Mouse (Mus musculus) heart, embryonic 14.5 days (tissue): Measurements from ENCODE around the gene Slc17a9. TPM values are rescaled to one million over a fixed set of nuclear protein-coding genes. Genes with fewer than 3 reads are reported as not detected.

Experiments
- ATAC-seq: fragments of 200-750 bp; cut with Nextera tagmentation; 2 replicates; pipeline ENCODE4 v1.8.0; 2017; ENCODE audit warnings: low read depth, moderate TSS enrichment; ENCODE audit not compliant: insufficient number of reproducible peaks, insufficient read depth, low FRiP score
- H3K27ac ChIP-seq, 2 experiments: fragments of 200-500 bp in 1 of 2; fragments of 300-500 bp in 1 of 2; sonication (generic) in 1 of 2; replicated peaks in 1 of 2; 2 replicates each; pipeline ENCODE4 v1.5.1; 2012 to 2014; ENCODE audit warnings: low read depth in 2 of 2, low read length in 2 of 2, control low read depth in 1 of 2, mild to moderate bottlenecking in 1 of 2, mixed read lengths in 1 of 2; ENCODE audit not compliant: control insufficient read depth in 1 of 2, insufficient read depth in 1 of 2
- H3K27me3 ChIP-seq: fragments of 300-500 bp; sonication (generic); 2 replicates; pipeline ENCODE4 v1.6.1; 2014; ENCODE audit warnings: mild to moderate bottlenecking, low read length, control low read depth; ENCODE audit not compliant: control insufficient read depth, insufficient read depth
- H3K36me3 ChIP-seq: fragments of 300-500 bp; sonication (generic); 2 replicates; pipeline ENCODE4 v1.6.1; 2014; ENCODE audit warnings: mild to moderate bottlenecking, control low read depth, low read length, mixed read lengths; ENCODE audit not compliant: control insufficient read depth, insufficient read depth
- H3K4me1 ChIP-seq, 2 experiments: fragments of 200-500 bp in 1 of 2; fragments of 300-500 bp in 1 of 2; sonication (generic) in 1 of 2; 2 replicates each; pipeline ENCODE4 v1.6.1; 2012 to 2014; ENCODE audit warnings: low read length in 2 of 2, control low read depth in 1 of 2, mixed read lengths in 1 of 2; ENCODE audit not compliant: control insufficient read depth in 2 of 2, insufficient read depth in 2 of 2
- H3K4me2 ChIP-seq: fragments of 300-500 bp; sonication (generic); 2 replicates; pipeline ENCODE4 v1.6.1; 2014; ENCODE audit warnings: mild to moderate bottlenecking, low read length
- H3K4me3 ChIP-seq, 2 experiments: fragments of 200-500 bp in 1 of 2; fragments of 300-500 bp in 1 of 2; sonication (generic) in 1 of 2; 2 replicates each; pipeline ENCODE4 v1.5.1; 2012 to 2014; ENCODE audit warnings: low read length in 2 of 2, mild to moderate bottlenecking in 2 of 2, control low read depth in 1 of 2, low read depth in 1 of 2, moderate library complexity in 1 of 2; ENCODE audit not compliant: control insufficient read depth in 1 of 2, insufficient read depth in 1 of 2
- H3K9ac ChIP-seq: fragments of 300-500 bp; sonication (generic); 2 replicates; pipeline ENCODE4 v1.6.1; 2014; ENCODE audit warnings: mild to moderate bottlenecking, low read length
- H3K9me3 ChIP-seq: fragments of 300-500 bp; sonication (generic); 2 replicates; pipeline ENCODE4 v1.6.1; 2016; ENCODE audit warnings: low read length, control low read depth; ENCODE audit not compliant: control insufficient read depth
- WGBS: fragments of 180-500 bp; shearing (Covaris S2); extraction: QIAGEN DNeasy Blood & Tissue Kit; methylation state at CpG from one replicate; pipeline ENCODE4 v1.1.7; 2014; 5-methylcytosine and 5-hydroxymethylcytosine counted together
- polyA plus RNA-seq: library from polyadenylated mRNA; unstranded; fragments of >200 nt; fragmentation: Nextera tagmentation; extraction: Ambion mirVana; gene quantifications from 2 replicates; pipeline ENCODE4 v1.2.1, GENCODE M21; 2014

The Slc17a9 gene
- polyA plus RNA-seq, 1 experiment from 2014 or later, result 0.55 TPM

- Histone ChIP-seq H3K4me2 (no peak overlapping the region), H3K27me3 (peaks cover 20% of the 10 kb centered on the region; the same call in 1 of the 2 replicates)
These were observed 31.7 kb downstream of the Slc17a9 start for GRCm38 (mm10) chr2:180756786-180757185.

GRCm38 (mm10) chr2:180758513-180759263, 33.6 kb downstream of the Slc17a9 start:
- Histone ChIP-seq H3K36me3 (no peaks in the 10 kb centered on the region), H3K27me3 (peaks cover 22% of the 10 kb centered on the region; the same call in 1 of the 2 replicates), H3K4me2 (no peak overlapping the region), H3K27ac (no peak overlapping the region), H3K4me3 (no peak overlapping the region), H3K9me3 (no peaks in the 10 kb centered on the region), H3K4me1 (no peaks in the 10 kb centered on the region), H3K9ac (no peak overlapping the region)
- ATAC-seq, result no peak
- 50% methylated on average over 15 of the region's 15 CpGs for WGBS

More at GRCm38 (mm10) chr2:180756786-180757185, 31.7 kb downstream of the Slc17a9 start:
- Histone ChIP-seq H3K4me3 (no peak overlapping the region), H3K9me3 (no peaks in the 10 kb centered on the region), H3K9ac (no peak overlapping the region), H3K36me3 (no peaks in the 10 kb centered on the region), H3K27ac (no peak overlapping the region), H3K4me1 (no peaks in the 10 kb centered on the region)
- ATAC-seq, result no peak
- WGBS, result 31% methylated on average over 2 of the region's 2 CpGs

GRCm38 (mm10) chr2:180764986-180765385, 39.9 kb downstream of the Slc17a9 start:
- H3K27ac ChIP-seq, result no peak overlapping the region
- no peak overlapping the region for H3K4me3 ChIP-seq
- H3K9me3 ChIP-seq, result no peaks in the 10 kb centered on the region
- H3K27me3 ChIP-seq, result peaks cover 9% of the 10 kb centered on the region; the same call in 1 of the 2 replicates
- ATAC-seq, result no peak
- 76% methylated on average over 11 of the region's 11 CpGs for WGBS
- no peak overlapping the region for H3K4me2 ChIP-seq
- no peak overlapping the region for H3K9ac ChIP-seq
- H3K36me3 ChIP-seq, result no peaks in the 10 kb centered on the region
- H3K4me1 ChIP-seq, result no peaks in the 10 kb centered on the region

- Histone ChIP-seq H3K4me1 (no peaks in the 10 kb centered on the region), H3K27me3 (peaks cover 10% of the 10 kb centered on the region; the same call in 1 of the 2 replicates), H3K27ac (no peak overlapping the region), H3K36me3 (no peaks in the 10 kb centered on the region), H3K9me3 (no peaks in the 10 kb centered on the region), H3K4me2 (no peak overlapping the region), H3K9ac (no peak overlapping the region), H3K4me3 (no peak overlapping the region)
- WGBS, result 61% methylated on average over 7 of the region's 7 CpGs
- ATAC-seq, result no peak
These were observed 40.6 kb downstream of the Slc17a9 start for GRCm38 (mm10) chr2:180765713-180766112.

GRCm38 (mm10) chr2:180775223-180775622, 50.2 kb downstream of the Slc17a9 start:
- no peak overlapping the region for H3K9ac ChIP-seq
- WGBS, result 4% methylated on average over 12 of the region's 12 CpGs
- H3K36me3 ChIP-seq, result no peaks in the 10 kb centered on the region
- peaks cover 91% of the 10 kb centered on the region for H3K27me3 ChIP-seq
- H3K4me2 ChIP-seq, result no peak overlapping the region
- no peak overlapping the region for H3K4me3 ChIP-seq
- no peaks in the 10 kb centered on the region for H3K4me1 ChIP-seq
- H3K9me3 ChIP-seq, result no peaks in the 10 kb centered on the region
- no peak overlapping the region for H3K27ac ChIP-seq
- no peak for ATAC-seq

GRCm38 (mm10) chr2:180775641-180776040, 50.6 kb downstream of the Slc17a9 start:
- no peak overlapping the region for H3K4me2 ChIP-seq
- H3K36me3 ChIP-seq, result no peaks in the 10 kb centered on the region
- no peak overlapping the region for H3K27ac ChIP-seq
- no peak overlapping the region for H3K4me3 ChIP-seq
- WGBS, result 2% methylated on average over 15 of the region's 15 CpGs
- peaks cover 92% of the 10 kb centered on the region for H3K27me3 ChIP-seq
- H3K4me1 ChIP-seq, result no peaks in the 10 kb centered on the region
- H3K9me3 ChIP-seq, result no peaks in the 10 kb centered on the region
- H3K9ac ChIP-seq, result no peak overlapping the region
- ATAC-seq, result no peak

GRCm38 (mm10) chr2:180776793-180777192, 51.7 kb downstream of the Slc17a9 start, which contains the start of gene Bhlhe23:
Bhlhe23 (minus strand) TSS chr2:180776900.
- H3K36me3 ChIP-seq, result no peaks in the 10 kb centered on the region
- ATAC-seq, result no peak
- peak within 1 kb of the TSS in 1 of 2 experiments; percentile 20; a peak in 2 of 4 replicates for H3K4me3 ChIP-seq
- WGBS, result 6% methylated on average over 25 of the region's 28 CpGs
- no peak within 1 kb of the TSS for H3K27ac ChIP-seq
- no peak within 1 kb of the TSS for H3K9ac ChIP-seq
- no peaks in the 10 kb centered on the region for H3K4me1 ChIP-seq
- peaks cover 95% of the 10 kb centered on the region for H3K27me3 ChIP-seq
- no peaks in the 10 kb centered on the region for H3K9me3 ChIP-seq
- peak within 1 kb of the TSS; percentile 37 for H3K4me2 ChIP-seq
